Mouse (Mus musculus): ENCODE results near the gene Actl10. TPM values are rescaled to one million over a fixed set of nuclear protein-coding genes. Genes with fewer than 3 reads are reported as not detected.

The Actl10 gene
- total RNA-seq, 2 experiments from 2014 or later, result not detected

DNA sequence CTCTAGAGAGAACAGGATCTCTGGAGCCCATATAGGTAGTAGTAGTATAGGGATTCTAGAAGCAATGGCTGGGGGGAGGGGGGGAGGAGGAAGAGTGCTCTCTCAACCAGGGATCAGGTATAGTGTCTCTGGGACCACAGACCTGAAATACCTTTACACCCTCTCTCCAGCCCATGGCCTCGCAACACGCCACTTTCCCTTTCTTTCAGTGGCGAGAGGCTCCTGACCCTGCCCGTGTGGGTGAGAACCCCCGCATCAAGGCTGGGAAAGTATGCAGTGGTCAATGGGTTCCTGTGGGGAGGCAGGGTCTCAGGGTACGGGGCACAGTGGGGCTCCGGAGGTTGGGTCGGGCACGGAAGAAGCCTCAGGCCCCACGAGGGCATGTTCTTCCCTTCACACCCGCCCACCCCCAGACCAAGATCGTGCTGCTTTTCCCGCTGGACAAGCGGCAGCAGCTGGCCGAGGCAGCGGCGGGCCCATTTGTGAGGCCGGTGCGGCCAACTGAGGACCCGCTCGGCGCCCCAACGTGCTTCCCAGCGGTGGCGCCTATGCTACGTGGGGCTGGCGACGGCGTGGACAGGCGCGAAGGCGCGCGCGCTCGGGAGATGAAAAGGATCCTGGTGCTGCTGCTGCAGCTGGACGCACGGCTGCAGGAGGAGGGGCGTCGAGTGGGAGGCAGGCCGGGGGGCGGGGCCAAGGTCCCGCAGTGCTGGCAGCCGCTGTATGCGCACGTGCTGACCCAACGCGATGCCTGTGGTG, 2.3 kb upstream of the Actl10 start:
- 0 out of 2 replicates have a peak, but pooled peaks have one; percentile 48 for ATAC-seq (replicated peaks; ENCODE audit: low FRiP score, poor library complexity, severe bottlenecking)

DNA sequence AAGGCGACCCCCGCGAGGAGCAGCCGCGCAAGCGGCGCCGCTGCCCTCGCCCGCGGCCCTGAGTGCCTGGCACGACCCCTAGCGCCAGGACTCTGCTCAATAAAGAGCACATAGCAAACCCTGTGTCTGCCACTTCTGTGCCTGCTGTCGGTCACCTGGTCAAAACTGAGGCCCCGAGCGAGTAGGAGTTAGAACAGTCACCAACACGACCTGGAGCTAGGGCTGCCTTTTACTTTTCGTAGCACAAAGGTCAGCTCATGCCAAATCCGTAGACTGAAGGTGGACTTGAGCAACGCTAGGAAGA, 1.7 kb upstream of the Actl10 start:
- ATAC-seq (replicated peaks; ENCODE audit: low FRiP score, poor library complexity, severe bottlenecking), result no peak

DNA sequence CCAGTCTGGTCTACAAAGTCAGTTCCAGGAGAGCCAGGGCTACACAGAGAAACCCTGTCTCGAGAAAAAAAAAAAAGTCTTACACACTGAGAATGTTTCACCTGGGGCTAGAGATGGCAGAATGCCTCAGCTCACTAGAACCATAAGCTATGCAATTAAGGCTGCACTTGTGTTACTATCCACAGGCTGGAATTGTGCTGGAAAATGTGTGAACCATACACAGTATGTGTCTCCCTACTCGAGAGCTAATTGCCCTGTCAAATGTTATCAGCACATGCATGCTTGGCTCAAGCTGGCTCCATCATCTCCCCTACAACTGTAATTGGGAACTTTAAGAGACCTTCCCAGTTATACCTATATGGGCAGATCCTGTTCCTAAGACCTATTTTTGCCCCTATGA, 639 bp upstream of the Actl10 start:
- ATAC-seq (replicated peaks; ENCODE audit: low FRiP score, poor library complexity, severe bottlenecking), result no peak

DNA sequence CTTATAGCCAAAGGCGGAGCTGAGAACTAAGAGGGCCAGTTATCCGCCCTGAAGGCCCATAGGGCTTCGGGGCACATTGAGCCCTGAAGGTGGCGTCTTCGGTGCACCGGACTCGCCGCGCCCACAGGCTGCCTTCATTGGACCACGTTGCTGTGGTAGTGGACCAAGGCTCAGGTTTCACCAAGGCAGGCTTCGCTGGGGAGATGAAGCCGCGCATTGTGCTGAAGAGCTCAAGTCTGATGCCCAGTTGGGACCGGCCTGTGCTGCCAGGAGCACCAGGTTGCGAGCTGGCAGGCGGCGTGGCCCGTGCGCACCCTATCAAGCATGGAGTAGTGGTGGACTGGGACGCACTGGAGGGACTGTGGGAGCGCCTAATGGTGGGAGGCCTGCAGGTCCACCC, 351 bp downstream of the Actl10 start:
- no peak for ATAC-seq (replicated peaks; ENCODE audit: low FRiP score, poor library complexity, severe bottlenecking)

DNA sequence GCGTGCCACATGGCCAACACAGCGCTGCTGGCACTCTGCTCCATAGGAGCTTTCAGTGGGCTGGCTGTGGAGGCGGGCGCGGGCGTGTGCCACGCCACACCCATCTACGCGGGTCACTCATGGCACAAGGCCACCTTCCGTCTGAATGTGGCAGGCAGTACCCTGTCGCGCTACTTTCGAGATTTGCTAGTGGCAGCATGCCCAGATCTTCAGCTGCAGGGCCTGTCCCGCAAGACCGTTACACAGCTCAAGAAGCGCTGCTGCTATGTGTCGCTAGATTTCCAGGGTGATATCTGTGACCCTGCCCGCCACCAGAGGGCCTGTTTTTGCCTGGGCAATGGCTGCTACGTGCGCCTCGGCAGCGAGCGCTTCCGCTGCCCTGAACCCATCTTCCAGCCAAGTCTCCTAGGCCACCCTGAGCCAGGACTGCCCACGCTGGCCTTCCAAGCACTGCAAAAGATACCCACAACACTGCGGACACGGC, 890 bp downstream of the Actl10 start:
- ATAC-seq (replicated peaks; ENCODE audit: low FRiP score, poor library complexity, severe bottlenecking), result peak; percentile 55

DNA sequence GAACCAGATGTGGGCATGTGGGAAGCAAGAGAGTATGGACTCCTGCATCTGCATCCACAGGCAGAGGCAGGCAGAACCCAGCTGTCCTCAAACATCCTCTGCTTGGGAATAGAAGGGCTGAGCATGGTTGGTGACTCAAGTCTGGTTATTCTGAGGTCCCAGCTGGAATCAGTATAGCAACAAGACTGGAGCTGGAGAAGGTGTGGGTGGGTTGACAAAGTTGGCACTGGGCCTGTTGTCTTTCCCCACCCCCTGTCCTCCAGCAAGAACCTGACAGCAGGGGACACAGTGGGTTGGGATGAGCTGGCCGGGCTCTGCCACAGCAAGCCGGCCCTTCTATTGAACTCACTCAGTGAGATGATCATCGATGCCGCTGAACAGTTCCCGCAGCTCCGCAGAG, 3.7 kb downstream of the Actl10 start:
- no peak for ATAC-seq (replicated peaks; ENCODE audit: low FRiP score, poor library complexity, severe bottlenecking)

DNA sequence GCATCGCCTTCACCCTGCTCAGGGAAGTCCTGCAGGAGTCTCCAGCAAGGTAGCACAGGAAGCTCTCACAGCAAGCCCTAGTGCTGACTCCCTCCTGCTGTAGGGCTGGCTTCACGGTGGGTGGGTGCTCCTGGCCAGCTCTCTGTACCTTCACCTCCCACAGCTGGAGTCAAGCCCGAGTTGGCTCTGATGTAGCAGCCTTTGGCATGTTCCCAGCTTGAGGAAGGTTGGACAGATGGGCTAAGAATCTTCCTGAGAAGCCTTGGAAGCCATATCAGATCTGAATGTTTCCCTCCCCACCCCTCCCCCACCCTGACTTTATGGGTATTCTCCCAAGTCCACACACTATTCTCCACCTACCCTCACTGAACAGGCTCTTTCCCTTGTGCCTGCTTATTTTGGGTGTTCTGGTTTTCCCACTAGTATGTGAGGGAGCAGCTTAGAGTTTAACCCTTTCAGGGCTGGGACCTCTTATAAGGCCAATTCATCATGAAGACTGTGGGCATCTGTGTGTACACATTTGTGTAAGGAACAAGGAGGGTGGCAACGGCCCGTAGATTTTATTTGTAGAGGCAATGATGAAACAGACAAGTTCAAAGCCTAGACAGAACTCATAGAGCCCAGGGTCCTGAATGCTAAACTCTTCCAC, 5.7 kb downstream of the Actl10 start:
- no peak for ATAC-seq (replicated peaks; ENCODE audit: low FRiP score, poor library complexity, severe bottlenecking)

DNA sequence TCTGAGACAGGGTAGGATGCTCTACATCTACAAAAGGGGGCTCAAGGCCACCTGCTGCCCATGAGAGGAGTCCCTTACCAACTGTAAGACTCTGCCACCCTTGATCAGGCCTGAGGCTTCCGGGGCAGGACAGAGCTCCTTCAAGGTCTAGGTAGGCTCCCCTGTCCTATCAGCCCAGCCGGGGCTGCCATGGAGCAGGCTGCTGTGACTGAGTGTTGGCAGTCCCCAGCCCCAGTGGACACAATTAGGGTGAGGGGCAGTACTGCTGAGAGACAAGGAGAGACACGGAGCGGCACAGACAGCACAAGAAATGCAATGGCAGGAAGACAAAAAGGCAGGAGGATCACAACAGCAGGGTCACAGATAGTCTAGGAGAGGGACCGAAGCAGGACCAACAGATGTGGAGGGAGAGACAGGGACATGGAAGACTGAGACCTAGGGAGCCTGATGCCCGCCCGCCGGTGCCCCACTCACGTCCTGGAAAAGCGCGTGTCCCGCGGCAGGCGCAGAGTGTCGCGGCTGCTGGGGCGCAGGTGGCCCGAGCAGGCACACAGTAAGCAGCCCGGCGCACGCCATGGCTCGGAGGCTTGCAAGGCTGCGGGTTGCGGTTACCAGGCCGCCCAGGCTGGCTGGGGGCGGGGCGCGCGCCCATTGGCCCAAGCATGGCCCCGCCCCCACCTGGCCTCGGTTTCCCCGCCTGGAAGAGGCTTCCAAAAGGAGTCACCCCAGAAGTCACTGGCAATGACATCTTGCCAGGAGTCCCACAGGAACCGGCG, 6.9 kb downstream of the Actl10 start, which contains the start of gene Necab3:
Gene Necab3, minus strand, starts transcription at position 627 of the 776 bp plus-strand sequence.
- peak; percentile 48; the same call in 1 of the 2 replicates for ATAC-seq (replicated peaks; ENCODE audit: low FRiP score, poor library complexity, severe bottlenecking)

DNA sequence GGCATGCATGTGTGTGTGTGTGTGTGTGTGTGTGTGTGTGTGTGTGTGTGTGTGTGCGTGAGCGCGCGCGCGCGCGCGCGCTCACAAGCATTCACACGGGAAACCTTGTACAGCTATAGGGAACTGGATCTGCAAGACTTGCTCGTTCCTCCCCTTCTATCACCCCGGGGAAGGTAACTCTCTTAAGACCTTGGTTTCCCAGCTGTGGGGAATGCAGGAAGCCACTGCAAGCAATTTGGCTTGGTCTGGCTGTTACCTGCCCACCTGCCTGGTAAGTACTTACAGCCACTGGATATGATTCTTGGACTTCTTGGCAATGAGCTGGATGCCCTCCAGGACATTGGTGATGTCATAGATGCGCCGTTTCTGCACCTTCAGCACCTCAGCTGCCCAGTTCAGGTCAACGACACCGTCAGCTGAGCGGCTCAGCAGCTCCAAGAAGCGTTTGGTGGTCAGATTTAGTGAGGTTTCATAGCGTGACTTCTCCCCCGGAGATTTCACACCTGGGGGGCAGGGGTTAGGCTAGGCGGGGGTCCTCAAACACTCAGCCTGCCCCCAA, 12.1 kb downstream of the Actl10 start:
- ATAC-seq (replicated peaks; ENCODE audit: low FRiP score, poor library complexity, severe bottlenecking), result no peak

DNA sequence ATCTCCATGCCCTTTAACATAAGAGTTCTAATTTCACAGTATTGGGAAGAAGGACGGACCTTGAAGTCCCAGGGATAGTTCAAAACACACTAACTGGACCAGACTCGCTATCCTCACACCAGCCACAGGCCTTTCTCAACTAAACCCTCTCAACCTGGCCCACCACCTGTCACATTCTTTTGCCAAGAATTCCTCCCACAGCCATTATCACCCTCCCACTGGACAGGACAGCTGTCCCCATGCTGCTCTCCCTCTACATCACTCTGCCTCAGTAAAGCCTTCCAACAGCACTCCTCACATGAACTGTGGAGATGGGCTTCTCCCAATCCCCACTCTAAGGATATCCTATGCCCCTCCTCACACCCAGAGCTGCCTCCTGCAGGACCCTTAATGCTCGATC, 14.0 kb downstream of the Actl10 start:
- no peak for ATAC-seq (replicated peaks; ENCODE audit: low FRiP score, poor library complexity, severe bottlenecking)

DNA sequence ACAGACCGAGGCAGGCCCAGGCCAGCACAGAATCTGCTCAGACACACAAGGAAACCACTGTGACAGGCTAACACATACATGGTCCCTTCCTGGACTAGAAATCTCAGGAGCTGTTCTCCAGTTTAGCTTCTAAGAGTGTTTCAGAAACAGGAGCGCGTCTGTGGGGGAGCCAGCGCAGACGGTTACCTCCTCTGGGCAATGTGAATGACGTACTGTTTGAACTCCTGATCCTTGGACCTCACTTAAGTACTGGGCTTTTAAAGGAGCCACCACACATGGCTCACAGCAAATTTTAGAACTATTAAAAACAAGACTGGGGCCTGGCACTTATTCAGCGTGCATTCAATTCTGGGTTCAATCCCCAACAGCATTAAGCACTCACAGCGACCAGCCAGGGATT, 15.1 kb downstream of the Actl10 start:
- ATAC-seq (replicated peaks; ENCODE audit: low FRiP score, poor library complexity, severe bottlenecking), result no peak

DNA sequence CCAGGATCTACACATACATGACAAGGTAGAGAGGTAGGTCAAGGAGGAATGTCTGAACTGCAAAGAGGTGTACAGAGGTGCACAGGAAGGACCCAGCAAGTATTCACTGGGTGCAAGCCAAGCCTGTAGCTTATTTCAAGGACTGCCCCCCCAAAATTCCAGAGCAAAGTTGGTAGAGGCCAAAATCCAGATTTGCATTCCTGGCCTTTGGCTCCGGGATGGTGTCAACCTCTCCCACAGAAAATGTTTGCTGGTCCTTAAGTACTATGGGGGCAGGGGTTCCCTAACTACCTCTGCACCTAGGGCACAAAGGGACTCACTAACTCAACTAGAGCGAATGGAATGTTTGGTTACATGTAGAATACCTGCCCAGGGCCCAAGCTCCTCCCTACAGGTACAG, 16.2 kb downstream of the Actl10 start:
- no peak for ATAC-seq (replicated peaks; ENCODE audit: low FRiP score, poor library complexity, severe bottlenecking)

DNA sequence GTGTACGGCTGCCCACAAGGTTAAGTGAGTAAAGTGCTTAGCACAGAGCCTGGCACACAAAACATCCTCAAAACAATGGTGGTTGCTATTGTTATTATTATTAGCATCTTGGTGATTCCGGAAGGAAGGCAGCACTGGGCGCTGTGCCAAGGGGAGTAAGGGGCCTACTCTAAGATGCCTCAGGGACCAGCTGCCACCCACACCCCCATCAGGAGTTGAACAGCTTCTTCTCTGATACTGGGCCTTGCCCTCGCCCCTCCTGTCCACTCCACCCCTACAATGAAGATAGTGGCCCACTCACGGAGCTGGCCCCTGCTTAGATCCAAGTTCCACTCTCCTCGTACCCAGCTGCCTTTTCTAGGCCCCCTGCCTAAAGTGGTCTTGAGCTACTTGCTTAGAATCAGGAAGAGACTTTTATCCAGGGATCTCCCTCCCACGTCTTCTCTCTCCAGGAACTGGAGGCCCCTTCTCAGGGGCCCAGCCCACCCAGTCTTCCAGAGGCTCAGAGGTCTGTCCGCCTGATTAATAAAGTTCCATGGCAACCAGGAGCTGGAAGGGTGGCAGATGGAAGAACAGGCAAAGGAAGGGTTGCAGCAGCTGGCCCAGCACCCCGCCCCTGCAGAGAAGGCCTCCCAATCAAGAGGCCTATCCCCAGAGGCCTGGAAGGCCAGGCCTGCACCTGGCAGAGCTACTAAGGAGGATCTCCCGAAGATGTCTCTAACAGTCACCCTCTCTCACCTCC, 16.9 kb downstream of the Actl10 start:
- peak; percentile 51 for ATAC-seq (replicated peaks; ENCODE audit: low FRiP score, poor library complexity, severe bottlenecking)

DNA sequence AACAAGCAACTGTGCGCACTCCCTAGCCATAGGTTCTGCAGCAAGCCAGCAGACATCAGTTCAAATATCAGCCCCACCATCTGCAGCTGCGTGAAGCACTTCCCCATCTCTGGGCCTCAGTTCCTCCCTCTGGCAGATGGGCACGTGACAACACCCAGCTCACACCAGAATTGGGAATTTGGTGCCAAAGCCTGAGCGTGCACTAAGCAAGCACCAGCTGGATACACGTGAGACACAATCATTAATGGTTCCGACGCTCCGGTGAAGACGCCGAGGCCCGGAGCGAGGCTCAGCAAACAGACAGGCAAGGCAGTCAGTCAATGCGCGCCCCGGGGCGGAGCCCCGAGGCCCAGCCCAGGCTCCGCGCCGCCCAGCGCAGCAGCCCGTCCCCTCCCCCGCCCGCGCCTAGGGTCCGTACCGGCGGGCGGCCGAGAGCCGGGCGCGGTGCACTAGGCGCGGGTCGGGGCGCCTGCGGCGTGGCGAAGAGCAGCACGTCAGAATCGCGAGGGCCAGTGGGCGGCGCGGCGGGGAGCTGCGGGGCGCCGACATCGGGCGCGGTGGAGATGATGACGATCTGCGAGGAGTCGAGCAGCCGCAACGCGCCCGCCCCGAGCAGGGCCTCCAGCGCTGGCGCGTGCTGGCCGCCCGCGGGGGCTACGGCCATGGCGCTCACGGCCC, 17.6 kb downstream of the Actl10 start:
- peak; percentile 69 for ATAC-seq (replicated peaks; ENCODE audit: low FRiP score, poor library complexity, severe bottlenecking)

DNA sequence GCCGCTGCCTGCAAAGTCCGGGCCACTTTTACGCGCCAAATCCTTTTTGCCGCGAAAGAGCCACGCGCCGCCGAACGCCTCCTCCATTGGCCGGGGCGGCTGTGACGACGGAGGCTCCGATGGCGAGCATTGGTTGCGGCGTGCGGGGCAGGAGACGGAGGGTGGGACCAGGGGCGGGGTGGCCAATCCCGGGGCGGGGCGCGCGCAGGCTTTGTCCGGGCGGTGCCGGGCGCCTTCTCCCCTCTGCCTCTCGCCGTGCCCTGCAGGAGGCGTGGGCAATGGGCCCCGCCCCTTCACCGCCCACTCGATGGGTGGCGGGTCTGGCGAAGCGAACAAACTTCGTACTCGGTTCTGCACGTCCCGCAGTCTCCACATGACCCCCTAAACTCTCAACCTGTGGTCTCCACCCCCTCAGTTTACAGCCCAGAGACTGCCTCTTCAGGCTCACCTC, 18.3 kb downstream of the Actl10 start, which contains the start of gene E2f1:
Gene E2f1, minus strand, starts transcription at position 57 of the 451 bp plus-strand sequence.
- ATAC-seq (replicated peaks; ENCODE audit: low FRiP score, poor library complexity, severe bottlenecking), result peak; percentile 88

DNA sequence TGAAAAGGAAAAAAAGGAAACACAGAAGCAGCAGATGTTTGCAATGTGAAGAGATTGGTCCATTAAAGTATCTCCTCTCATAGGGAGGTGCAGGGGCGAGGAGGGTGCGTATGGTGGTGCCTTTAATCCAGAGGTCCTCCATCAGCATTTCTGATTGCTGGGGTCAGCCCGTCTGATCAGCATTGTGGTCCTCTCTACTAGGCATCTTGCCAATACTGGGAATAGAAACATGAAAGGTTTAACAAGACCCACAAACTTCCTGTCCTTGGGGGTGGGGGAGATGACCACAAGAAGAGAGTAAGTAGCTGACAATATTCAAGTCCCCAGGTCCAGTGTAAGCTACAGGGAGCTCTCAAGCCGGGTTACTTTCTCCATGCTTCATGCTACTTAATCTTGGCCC, 19.1 kb downstream of the Actl10 start:
- ATAC-seq (replicated peaks; ENCODE audit: low FRiP score, poor library complexity, severe bottlenecking), result no peak

DNA sequence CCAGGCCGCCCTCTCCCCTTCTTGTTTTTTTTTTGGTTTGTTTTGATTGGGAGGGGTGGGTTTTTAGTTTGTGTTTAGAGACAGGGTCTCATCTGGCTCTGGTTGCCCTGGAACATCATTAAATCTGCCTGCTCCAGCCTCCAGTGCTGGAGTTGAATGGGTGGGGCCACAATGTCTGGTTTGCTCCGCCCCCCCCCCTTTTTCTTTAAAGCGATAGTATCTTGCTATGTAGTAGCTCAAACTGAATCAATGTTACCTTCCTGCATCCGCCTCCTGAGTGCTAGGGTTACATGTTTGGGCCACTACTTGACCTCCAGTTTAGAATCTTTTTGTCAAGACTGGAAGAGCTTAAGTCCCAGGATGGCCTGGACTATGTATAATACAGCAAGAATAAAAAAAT, 19.7 kb downstream of the Actl10 start:
- no peak for ATAC-seq (replicated peaks; ENCODE audit: low FRiP score, poor library complexity, severe bottlenecking)

DNA sequence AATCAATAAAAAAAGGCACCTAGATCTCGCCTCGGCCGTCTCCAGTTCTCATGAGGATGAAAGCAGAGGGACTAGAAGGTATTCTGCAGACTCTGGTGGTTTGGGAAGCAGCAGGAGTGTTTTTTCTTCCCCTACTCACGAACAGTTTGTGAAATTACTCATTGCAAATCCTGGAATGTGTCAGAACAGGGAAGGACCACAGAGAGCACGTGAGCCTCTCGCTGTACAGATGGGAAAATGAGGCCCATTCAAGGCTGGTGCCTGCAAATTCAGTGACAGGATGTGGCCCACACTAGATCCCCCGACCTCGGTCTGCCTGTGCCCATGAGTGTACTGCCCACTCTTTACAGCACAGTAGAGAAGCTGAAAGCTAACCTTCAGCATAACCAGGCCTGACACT, 20.4 kb downstream of the Actl10 start:
- no peak for ATAC-seq (replicated peaks; ENCODE audit: low FRiP score, poor library complexity, severe bottlenecking)

DNA sequence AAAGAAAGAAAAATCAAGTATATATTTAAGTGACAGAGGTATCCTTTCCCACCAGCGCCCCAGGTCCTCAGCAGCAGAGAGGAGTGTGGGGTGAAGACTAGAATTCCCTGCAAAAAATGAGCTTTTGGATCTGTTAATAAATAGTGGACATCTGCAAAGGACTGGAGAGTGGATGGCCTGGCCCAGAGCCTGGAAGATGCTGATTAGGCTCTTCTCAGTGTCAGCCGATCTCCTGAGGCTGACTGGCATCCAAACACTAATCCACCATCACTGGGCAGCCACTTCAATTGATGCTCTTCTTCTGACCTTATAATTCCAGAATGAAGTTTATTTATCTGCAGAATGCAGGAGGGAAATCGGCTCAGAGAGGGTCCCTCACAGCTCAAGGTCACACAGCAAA, 21.4 kb downstream of the Actl10 start:
- no peak for ATAC-seq (replicated peaks; ENCODE audit: low FRiP score, poor library complexity, severe bottlenecking)

Data from erythroid progenitor cell, adult 5-6 weeks (primary cell).